Mouse (Mus musculus) stomach, embryonic 14.5 days (tissue): Measurements from ENCODE around the gene Fam219b. TPM values are rescaled to one million over a fixed set of nuclear protein-coding genes. Genes with fewer than 3 reads are reported as not detected.
A peak's percentile ranks its signal among the peaks of the same experiment; 100 is the strongest.

Experiments
- ATAC-seq: fragments of 200-750 bp; cut with Nextera tagmentation; 2 replicates; pipeline ENCODE4 v1.8.0; 2017; ENCODE audit warnings: low read depth, moderate TSS enrichment; ENCODE audit not compliant: insufficient number of reproducible peaks, insufficient read depth, low FRiP score
- H3K27ac ChIP-seq: fragments of 300-500 bp; sonication (generic); 2 replicates; pipeline ENCODE4 v1.5.1; 2014; ENCODE audit warnings: mild to moderate bottlenecking, low read length, moderate library complexity, mixed read lengths
- H3K27me3 ChIP-seq: fragments of 300-500 bp; sonication (generic); 2 replicates; pipeline ENCODE4 v1.6.1; 2014; ENCODE audit warnings: low read length, control low read depth, mixed read lengths; ENCODE audit not compliant: control insufficient read depth, insufficient read depth
- H3K36me3 ChIP-seq: fragments of 300-500 bp; sonication (generic); 2 replicates; pipeline ENCODE4 v1.6.1; 2014; ENCODE audit warnings: mild to moderate bottlenecking, control low read depth, low read length, moderate library complexity, mixed read lengths; ENCODE audit not compliant: control insufficient read depth, insufficient read depth
- H3K4me1 ChIP-seq: fragments of 300-500 bp; sonication (generic); 2 replicates; pipeline ENCODE4 v1.6.1; 2014; ENCODE audit warnings: low read length, control low read depth, mixed read lengths; ENCODE audit not compliant: control insufficient read depth, insufficient read depth
- H3K4me2 ChIP-seq: fragments of 300-500 bp; sonication (generic); replicated peaks from 2 replicates; pipeline ENCODE4 v1.6.1; 2014; ENCODE audit warnings: low read depth, low read length, control low read depth
- H3K4me3 ChIP-seq: fragments of 300-500 bp; sonication (generic); 2 replicates; pipeline ENCODE4 v1.5.1; 2014; ENCODE audit warnings: low read depth, low read length, control low read depth
- H3K9ac ChIP-seq: fragments of 300-500 bp; sonication (generic); replicated peaks from 2 replicates; pipeline ENCODE4 v1.6.1; 2014; ENCODE audit warnings: low read depth, mild to moderate bottlenecking, control low read depth, low read length, moderate library complexity, mixed read lengths
- H3K9me3 ChIP-seq: fragments of 300-500 bp; sonication (generic); 2 replicates; pipeline ENCODE4 v1.6.1; 2016; ENCODE audit warnings: low read depth, low read length, control low read depth; ENCODE audit not compliant: control insufficient read depth
- WGBS: fragments of 180-500 bp; shearing (Covaris S2); extraction: QIAGEN DNeasy Blood & Tissue Kit; methylation state at CpG from one replicate; pipeline ENCODE4 v1.1.7; 2014; 5-methylcytosine and 5-hydroxymethylcytosine counted together
- polyA plus RNA-seq: library from polyadenylated mRNA; unstranded; fragments of >200 nt; fragmentation: Nextera tagmentation; extraction: Ambion mirVana; gene quantifications from 2 replicates; pipeline ENCODE4 v1.2.1, GENCODE M21; 2014

Fam219b gene
- polyA plus RNA-seq, 1 experiment from 2014 or later: 23.6 TPM

DNA sequence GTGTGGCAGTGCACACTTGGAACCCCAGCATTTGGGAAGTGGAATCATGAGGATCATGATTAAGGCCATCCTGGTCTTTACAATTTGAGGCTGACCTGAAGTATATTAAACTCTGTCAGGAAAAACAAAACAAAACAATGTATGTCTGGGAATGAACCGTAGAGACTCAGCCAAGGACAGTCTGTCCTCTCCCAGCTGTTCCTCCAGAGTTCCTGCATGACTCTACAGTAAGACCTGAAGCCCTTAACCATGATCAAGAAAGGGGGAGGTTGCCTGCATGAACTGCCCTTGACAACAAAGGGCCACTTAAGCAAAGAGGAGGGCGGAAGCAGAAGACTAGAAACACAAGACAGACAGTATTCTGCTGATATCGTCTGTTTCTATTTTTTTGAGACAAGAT lies 38.2 kb downstream of the Fam219b start:
- H3K4me2 ChIP-seq: no peak overlapping the region
- no peak overlapping the region for H3K27ac ChIP-seq
- H3K9me3 ChIP-seq: no peaks in the 10 kb centered on the region
- 67% methylated on average over 3 of the region's 3 CpGs for WGBS
- H3K9ac ChIP-seq: no peak overlapping the region
- peaks cover 15% of the 10 kb centered on the region for H3K36me3 ChIP-seq
- H3K27me3 ChIP-seq: no peaks in the 10 kb centered on the region
- no peak for ATAC-seq
- no peaks in the 10 kb centered on the region for H3K4me1 ChIP-seq
- no peak overlapping the region for H3K4me3 ChIP-seq

DNA sequence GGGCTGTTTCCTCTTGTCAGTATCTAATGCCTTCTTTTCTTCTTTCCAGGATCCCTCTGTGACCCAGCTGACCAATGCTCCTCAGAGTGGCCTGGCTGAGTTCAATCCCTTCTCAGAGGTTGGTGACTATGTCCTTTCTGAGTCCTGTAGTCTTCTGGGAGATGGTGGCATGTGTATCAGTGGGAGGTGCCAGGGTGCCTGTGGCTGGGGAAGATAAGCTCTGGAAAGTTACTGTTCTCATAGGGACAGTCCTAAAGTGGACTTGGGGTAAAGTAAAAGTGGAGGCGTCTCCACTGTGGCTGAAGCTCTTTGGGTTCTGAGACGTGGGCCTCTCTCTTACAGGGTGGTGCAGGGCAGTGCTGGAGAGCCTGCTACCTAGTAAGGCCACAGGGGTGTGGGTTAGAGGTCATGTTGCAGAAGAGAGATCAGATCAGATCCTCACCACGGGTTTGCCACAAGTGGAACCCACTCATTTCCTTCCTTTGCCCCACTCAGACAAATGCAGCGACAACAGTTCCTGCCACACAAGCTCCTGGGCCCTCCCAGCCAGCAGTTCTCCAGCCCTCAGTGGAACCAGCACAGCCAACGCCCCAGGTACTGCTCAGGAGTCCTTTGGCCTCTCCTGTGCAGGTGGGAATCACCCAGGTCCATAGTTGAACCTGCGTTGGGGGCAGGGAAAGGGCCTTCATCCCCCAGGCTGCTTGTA lies 40.0 kb downstream of the Fam219b start:
- WGBS: 87% methylated on average over 6 of the region's 6 CpGs
- Histone ChIP-seq H3K36me3 (peaks cover 24% of the 10 kb centered on the region), H3K27me3 (no peaks in the 10 kb centered on the region), H3K27ac (no peak overlapping the region), H3K9ac (no peak overlapping the region), H3K4me1 (no peaks in the 10 kb centered on the region), H3K4me2 (no peak overlapping the region), H3K4me3 (no peak overlapping the region), H3K9me3 (no peaks in the 10 kb centered on the region)
- ATAC-seq: no peak

DNA sequence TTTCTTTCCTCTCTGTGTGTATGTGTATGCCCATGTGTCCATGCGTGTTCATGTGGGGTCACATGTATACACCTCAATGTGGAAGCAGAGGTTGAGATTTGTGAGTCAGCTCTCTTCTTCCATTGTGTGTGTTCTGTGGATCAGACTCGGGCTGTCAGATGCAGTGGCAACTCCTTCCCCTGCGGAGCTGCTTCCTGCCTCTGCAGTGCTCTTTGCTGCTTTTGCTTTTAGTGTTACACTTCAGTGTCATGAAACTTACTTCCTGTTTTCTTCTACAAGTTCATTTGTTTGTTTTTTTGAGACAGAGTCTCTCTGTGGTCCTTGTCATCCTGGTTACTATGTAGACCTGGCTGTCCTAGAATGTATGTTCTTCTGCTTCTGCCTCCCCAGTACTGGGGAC lies 47.7 kb downstream of the Fam219b start:
- Histone ChIP-seq H3K36me3 (peaks cover 33% of the 10 kb centered on the region), H3K4me3 (no peak overlapping the region), H3K9me3 (no peaks in the 10 kb centered on the region), H3K4me2 (no peak overlapping the region), H3K27me3 (no peaks in the 10 kb centered on the region), H3K27ac (no peak overlapping the region), H3K9ac (no peak overlapping the region), H3K4me1 (peaks cover 6% of the 10 kb centered on the region; the same call in 1 of the 2 replicates)
- no peak for ATAC-seq
- WGBS: 91% methylated on average over 3 of the region's 3 CpGs

DNA sequence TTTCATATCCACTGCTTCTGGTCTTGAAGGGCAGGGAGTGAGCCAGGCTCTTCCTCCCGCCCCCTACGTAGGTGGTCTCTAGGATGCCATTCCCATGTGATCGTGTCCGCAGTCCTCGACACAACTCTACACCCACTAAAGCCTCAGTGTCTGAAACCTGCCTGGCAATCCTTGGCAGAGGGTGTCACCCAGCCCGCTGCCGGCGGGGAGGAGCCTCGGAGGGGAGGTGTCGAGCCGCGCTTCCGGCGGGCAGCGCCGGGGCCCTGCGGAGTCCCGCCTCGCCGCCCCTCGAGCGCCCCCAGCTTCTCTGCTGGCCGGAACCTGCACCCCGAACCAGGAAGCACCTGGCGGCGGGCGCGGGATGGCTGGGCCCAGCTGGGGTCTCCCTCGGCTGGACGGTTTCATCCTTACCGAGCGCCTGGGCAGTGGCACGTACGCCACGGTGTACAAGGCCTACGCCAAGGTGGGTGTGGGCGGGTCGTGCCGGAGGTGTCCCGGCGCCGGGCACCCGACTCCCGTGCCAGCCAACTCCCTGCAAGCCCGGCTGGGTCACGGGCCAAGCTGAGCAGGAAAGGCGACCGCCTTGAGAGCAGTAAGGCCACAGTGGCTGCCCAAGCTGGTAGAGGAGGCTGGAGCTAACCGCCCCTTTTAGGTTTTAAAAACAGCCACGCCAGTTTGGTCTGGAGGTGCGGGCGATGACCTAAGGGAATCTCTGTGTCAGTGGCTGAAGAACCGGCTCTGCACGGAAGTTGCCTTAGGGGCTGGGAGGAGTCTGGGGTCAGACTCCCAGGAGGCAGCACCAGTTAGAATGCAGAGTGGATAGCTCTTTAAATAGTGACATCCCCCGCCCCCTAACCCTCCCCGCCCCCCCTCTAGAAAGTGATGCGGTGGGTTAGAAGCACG lies 52.1 kb downstream of the Fam219b start, which contains the start of gene Ulk3:
TSS of gene Ulk3 (plus strand) at position 229 of the 903 bp plus-strand sequence.
- H3K4me1 ChIP-seq: peaks cover 10% of the 10 kb centered on the region; the same call in 1 of the 2 replicates
- H3K36me3 ChIP-seq: peaks cover 8% of the 10 kb centered on the region
- peak within 1 kb of the TSS; percentile 73 for H3K9ac ChIP-seq
- peak within 1 kb of the TSS; percentile 84 for H3K4me3 ChIP-seq
- peak within 1 kb of the TSS; percentile 63 for H3K27ac ChIP-seq
- peak within 1 kb of the TSS; percentile 91 for H3K4me2 ChIP-seq
- ATAC-seq: peak; percentile 84
- no peaks in the 10 kb centered on the region for H3K9me3 ChIP-seq
- H3K27me3 ChIP-seq: no peaks in the 10 kb centered on the region
- WGBS: under 1% methylated on average over 58 of the region's 58 CpGs

DNA sequence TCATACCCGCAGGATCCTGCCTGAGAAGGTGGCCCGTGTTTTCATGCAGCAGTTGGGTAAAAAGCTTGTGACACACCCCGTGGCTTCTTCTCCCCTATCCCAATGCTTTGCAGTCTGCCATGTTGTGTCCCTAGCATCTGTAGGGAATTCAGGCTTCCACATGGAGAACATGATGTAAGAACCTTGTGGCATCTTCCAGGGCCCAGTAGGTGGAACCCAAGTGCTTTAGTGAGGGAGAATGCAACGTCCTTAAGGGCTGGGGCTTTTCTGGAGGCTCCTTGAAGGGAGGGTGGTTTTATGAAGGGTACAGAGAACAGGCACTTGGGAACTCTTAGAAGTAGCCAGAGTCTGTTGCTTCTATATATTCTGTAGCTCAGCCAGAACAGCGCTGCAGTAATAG lies 53.4 kb downstream of the Fam219b start:
- Histone ChIP-seq H3K9me3 (no peaks in the 10 kb centered on the region), H3K27me3 (no peaks in the 10 kb centered on the region), H3K4me1 (peaks cover 10% of the 10 kb centered on the region; the same call in 1 of the 2 replicates), H3K9ac (no peak overlapping the region), H3K4me3 (no peak overlapping the region; the same call in 1 of the 2 replicates), H3K4me2 (no peak overlapping the region), H3K27ac (no peak overlapping the region), H3K36me3 (peaks cover 9% of the 10 kb centered on the region)
- no peak for ATAC-seq
- 35% methylated on average over 5 of the region's 5 CpGs for WGBS

Other genes with a start within 250 kb of the Fam219b start
- 30.1 and 32.7 TPM in 2 replicates for gene Ppcdc, start 97.4 kb upstream of the Fam219b start, polyA plus RNA-seq
- gene Scamp5, start 69.5 kb upstream of the Fam219b start, polyA plus RNA-seq: 17.9 and 20.0 TPM in 2 replicates
- 3.8 and 4.8 TPM in 2 replicates for gene Rpp25, start 33.5 kb upstream of the Fam219b start, polyA plus RNA-seq
- 525 and 538 TPM in 2 replicates for gene Cox5a, start 16.3 kb upstream of the Fam219b start, polyA plus RNA-seq
- 31.8 and 33.1 TPM in 2 replicates for gene Mpi, start 15.2 kb downstream of the Fam219b start, polyA plus RNA-seq
- gene Scamp2, start 23.4 kb downstream of the Fam219b start, polyA plus RNA-seq: 85.2 and 87.8 TPM in 2 replicates
- gene Ulk3, start 51.9 kb downstream of the Fam219b start, polyA plus RNA-seq: 14.4 and 15.3 TPM in 2 replicates
- not detected in 2 replicates for gene Cplx3, start 68.8 kb downstream of the Fam219b start, polyA plus RNA-seq
- not detected in 2 replicates for gene Lman1l, start 83.2 kb downstream of the Fam219b start, polyA plus RNA-seq
- 29.1 and 30.9 TPM in 2 replicates for gene Csk, start 116.1 kb downstream of the Fam219b start, polyA plus RNA-seq
- gene Cyp1a2, start 146.2 kb downstream of the Fam219b start, polyA plus RNA-seq: not detected in 2 replicates
- gene Cyp1a1, start 150.4 kb downstream of the Fam219b start, polyA plus RNA-seq: not detected in 2 replicates
- gene Edc3, start 171.0 kb downstream of the Fam219b start, polyA plus RNA-seq: 22.8 and 23.1 TPM in 2 replicates
- gene Clk3, start 228.3 kb downstream of the Fam219b start, polyA plus RNA-seq: 66.0 and 73.1 TPM in 2 replicates